Mouse (Mus musculus) limb, embryonic 10.5 days (tissue): Measurements from ENCODE around the gene Smoc2. TPM values are rescaled to one million over a fixed set of nuclear protein-coding genes. Genes with fewer than 3 reads are reported as not detected.
A peak's percentile ranks its signal among the peaks of the same experiment; 100 is the strongest.

ENCODE experiments used
- DNase-seq: peaks from one replicate; pipeline ENCODE4 v3.0.0-alpha.2; 2017; ENCODE audit warnings: low spot score
- H3K27ac ChIP-seq: fragments of 300-500 bp; sonication (generic); 2 replicates; pipeline ENCODE4 v1.5.1; 2016; ENCODE audit warnings: mild to moderate bottlenecking
- H3K27me3 ChIP-seq: fragments of 300-500 bp; sonication (generic); 2 replicates; pipeline ENCODE4 v1.6.1; 2016; ENCODE audit warnings: low read depth, mild to moderate bottlenecking; ENCODE audit not compliant: poor library complexity, severe bottlenecking
- H3K36me3 ChIP-seq: fragments of 300-500 bp; sonication (generic); 2 replicates; pipeline ENCODE4 v1.6.1; 2016; ENCODE audit warnings: mild to moderate bottlenecking, moderate library complexity
- H3K4me1 ChIP-seq: fragments of 300-500 bp; sonication (generic); 2 replicates; pipeline ENCODE4 v1.6.1; 2016
- H3K4me3 ChIP-seq: fragments of 300-500 bp; sonication (generic); 2 replicates; pipeline ENCODE4 v1.5.1; 2016; ENCODE audit warnings: mild to moderate bottlenecking, moderate library complexity
- H3K9me3 ChIP-seq: fragments of 300-500 bp; sonication (generic); replicated peaks from 2 replicates; pipeline ENCODE4 v1.6.1; 2016; ENCODE audit warnings: mild to moderate bottlenecking
- WGBS: fragments of 180-500 bp; shearing (Covaris S2); methylation state at CpG from one replicate; pipeline ENCODE4 v1.1.7; 2016; 5-methylcytosine and 5-hydroxymethylcytosine counted together
- polyA plus RNA-seq: library from polyadenylated mRNA; unstranded; fragments of >200 nt; fragmentation: Nextera tagmentation; extraction: Ambion mirVana; gene quantifications from 2 replicates; pipeline ENCODE4 v1.2.1, GENCODE M21; 2016

Smoc2 gene
- polyA plus RNA-seq, 1 experiment from 2014 or later, result 21.8 TPM

- H3K27ac ChIP-seq, result no peak overlapping the region
- DNase-seq, result no peak
- H3K9me3 ChIP-seq, result no peaks in the 10 kb centered on the region
- H3K4me3 ChIP-seq, result no peak overlapping the region
- 69% methylated on average over 5 of the region's 5 CpGs for WGBS
- no peaks in the 10 kb centered on the region for H3K36me3 ChIP-seq
- H3K27me3 ChIP-seq, result peaks cover 7% of the 10 kb centered on the region; the same call in 1 of the 2 replicates
- H3K4me1 ChIP-seq, result no peaks in the 10 kb centered on the region
Observed at GRCm38 (mm10) chr17:14293617-14294016, 14.3 kb downstream of the Smoc2 start.

DNA sequence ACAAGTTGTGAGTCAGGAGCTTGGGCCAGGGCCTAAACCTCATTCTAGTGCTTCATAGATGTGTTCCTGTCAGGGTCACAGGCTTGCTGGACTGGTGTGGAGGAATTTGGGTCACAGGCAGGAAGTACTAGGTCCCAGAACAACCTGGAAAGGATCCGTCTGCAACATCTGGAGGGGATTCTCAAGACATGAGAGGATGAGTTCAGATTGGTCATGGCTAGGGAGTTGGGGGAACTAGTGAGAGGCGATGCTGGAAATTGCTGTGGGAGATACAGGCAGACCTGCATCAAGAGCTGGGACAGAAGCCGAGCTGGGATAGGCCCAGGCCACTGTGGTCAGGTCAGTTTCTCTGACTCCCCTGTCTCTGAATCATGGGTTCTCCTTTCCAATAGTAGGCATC, 15.8 kb downstream of the Smoc2 start:
- H3K4me1 ChIP-seq, result no peaks in the 10 kb centered on the region
- no peak overlapping the region for H3K4me3 ChIP-seq
- no peaks in the 10 kb centered on the region for H3K9me3 ChIP-seq
- H3K36me3 ChIP-seq, result no peaks in the 10 kb centered on the region
- WGBS, result 95% methylated on average over 3 of the region's 3 CpGs
- DNase-seq, result no peak
- H3K27ac ChIP-seq, result no peak overlapping the region
- H3K27me3 ChIP-seq, result peaks cover under 1% of the 10 kb centered on the region; the same call in 1 of the 2 replicates

GRCm38 (mm10) chr17:14300361-14300760, 21.1 kb downstream of the Smoc2 start:
- Histone ChIP-seq H3K27me3 (no peaks in the 10 kb centered on the region), H3K4me3 (no peak overlapping the region), H3K9me3 (no peaks in the 10 kb centered on the region), H3K36me3 (no peaks in the 10 kb centered on the region), H3K4me1 (peaks cover 13% of the 10 kb centered on the region), H3K27ac (no peak overlapping the region)
- DNase-seq, result no peak
- WGBS, result 91% methylated on average over 5 of the region's 5 CpGs

GRCm38 (mm10) chr17:14301491-14302344, 22.4 kb downstream of the Smoc2 start:
- peaks cover 13% of the 10 kb centered on the region for H3K4me1 ChIP-seq
- H3K4me3 ChIP-seq, result no peak overlapping the region
- no peak for DNase-seq
- WGBS, result 45% methylated on average over 7 of the region's 7 CpGs
- no peaks in the 10 kb centered on the region for H3K9me3 ChIP-seq
- H3K27ac ChIP-seq, result no peak overlapping the region
- no peaks in the 10 kb centered on the region for H3K36me3 ChIP-seq
- no peaks in the 10 kb centered on the region for H3K27me3 ChIP-seq

GRCm38 (mm10) chr17:14302356-14302755, 23.1 kb downstream of the Smoc2 start:
- no peak for DNase-seq
- Histone ChIP-seq H3K4me3 (no peak overlapping the region), H3K27me3 (no peaks in the 10 kb centered on the region), H3K36me3 (no peaks in the 10 kb centered on the region), H3K4me1 (peaks cover 13% of the 10 kb centered on the region), H3K27ac (no peak overlapping the region), H3K9me3 (no peaks in the 10 kb centered on the region)
- WGBS, result 48% methylated on average over 6 of the region's 6 CpGs

DNA sequence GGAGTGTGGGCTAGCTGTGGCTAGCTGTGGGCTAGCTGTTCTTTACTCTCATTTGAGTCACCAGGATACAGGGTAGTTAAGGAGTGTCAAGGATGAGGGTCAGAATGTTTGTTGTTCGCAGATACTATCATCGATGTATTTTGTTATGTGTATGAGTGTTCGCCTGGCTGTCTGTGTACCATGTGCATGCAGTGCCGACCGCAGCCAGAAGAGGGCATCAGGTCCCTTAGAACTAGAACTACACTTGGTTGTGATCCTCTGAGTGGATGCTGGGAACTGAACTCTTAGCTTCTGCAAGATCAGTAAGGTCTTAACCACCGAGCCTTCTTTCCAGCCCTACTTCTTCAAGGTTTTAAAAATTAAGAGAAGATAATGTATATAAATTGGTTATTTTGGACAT, 24.4 kb downstream of the Smoc2 start:
- Histone ChIP-seq H3K36me3 (no peaks in the 10 kb centered on the region), H3K27ac (no peak overlapping the region), H3K4me1 (peaks cover 15% of the 10 kb centered on the region), H3K27me3 (no peaks in the 10 kb centered on the region), H3K9me3 (no peaks in the 10 kb centered on the region), H3K4me3 (no peak overlapping the region)
- DNase-seq, result no peak
- WGBS, result 96% methylated on average over 6 of the region's 6 CpGs

DNA sequence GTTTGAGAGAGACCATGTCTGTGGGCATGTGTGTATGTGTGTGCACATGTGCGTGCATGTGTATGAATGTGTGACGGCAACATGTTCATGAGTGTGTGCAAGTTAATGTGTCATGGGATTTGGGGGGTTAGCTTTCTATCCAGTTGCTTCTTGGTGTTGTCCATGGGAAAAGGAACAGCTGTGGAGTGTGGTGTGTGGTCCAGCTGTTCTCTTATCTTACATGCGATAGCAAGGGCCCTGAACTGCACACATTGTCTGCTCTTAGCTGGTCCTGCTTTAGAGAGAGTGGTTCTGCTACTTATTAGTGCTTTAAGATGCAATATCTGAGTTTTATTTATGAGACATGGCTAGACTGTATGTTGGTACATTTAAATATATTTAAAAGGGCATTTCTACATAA, 30.6 kb downstream of the Smoc2 start:
- Histone ChIP-seq H3K9me3 (no peaks in the 10 kb centered on the region), H3K4me3 (no peak overlapping the region), H3K4me1 (peaks cover 14% of the 10 kb centered on the region), H3K36me3 (no peaks in the 10 kb centered on the region), H3K27me3 (no peaks in the 10 kb centered on the region), H3K27ac (peak overlapping the region; percentile 54; the same call in 1 of the 2 replicates)
- DNase-seq, result no peak
- 94% methylated on average over 3 of the region's 3 CpGs for WGBS

DNA sequence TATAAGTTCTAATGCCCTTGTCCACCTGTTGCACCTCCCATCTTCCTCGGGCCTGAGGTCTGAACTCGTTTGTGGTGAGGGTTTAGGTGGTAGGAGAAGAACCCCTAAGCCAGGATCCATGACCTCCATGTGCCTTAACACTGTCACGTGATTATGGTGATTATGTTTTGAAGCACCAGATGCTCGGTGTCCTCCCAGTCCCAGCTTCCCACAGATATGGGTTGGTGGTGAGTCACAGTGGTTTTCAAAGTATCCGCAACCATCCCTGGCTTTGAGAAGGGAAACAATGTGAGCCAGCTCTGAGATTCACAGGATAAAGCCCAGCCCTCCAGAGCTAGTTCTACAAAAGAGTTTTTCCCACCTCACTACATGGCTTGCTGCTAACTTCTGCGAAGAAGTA, 33.1 kb downstream of the Smoc2 start:
- Histone ChIP-seq H3K9me3 (no peaks in the 10 kb centered on the region), H3K4me3 (no peak overlapping the region), H3K27ac (no peak overlapping the region), H3K27me3 (no peaks in the 10 kb centered on the region), H3K36me3 (no peaks in the 10 kb centered on the region), H3K4me1 (peaks cover 14% of the 10 kb centered on the region)
- no peak for DNase-seq
- WGBS, result 89% methylated on average over 6 of the region's 6 CpGs

- no peak overlapping the region for H3K4me3 ChIP-seq
Observed at GRCm38 (mm10) chr17:14314308-14314707, 35.0 kb downstream of the Smoc2 start.

DNA sequence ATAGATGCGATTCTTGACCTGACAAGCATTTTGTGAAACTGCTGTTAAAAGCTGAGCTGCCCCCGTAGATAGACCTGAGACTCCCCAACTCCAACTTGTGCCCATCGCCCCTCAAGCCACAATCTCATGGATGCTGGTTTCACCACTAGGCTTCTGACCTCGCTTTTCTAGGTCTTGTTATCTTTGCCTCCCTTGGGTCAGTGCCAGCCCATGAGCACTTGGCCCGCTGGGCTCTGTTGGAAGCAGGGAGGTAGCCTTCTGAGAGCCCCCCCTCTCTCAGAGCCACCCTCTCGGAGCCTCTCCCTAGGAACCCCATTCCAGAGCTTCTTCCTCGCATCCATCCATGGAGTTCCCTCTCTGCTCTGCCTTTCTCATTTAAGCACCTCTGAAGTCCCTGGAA, 37.2 kb downstream of the Smoc2 start:
- Histone ChIP-seq H3K4me1 (no peaks in the 10 kb centered on the region), H3K4me3 (no peak overlapping the region), H3K9me3 (no peaks in the 10 kb centered on the region), H3K36me3 (no peaks in the 10 kb centered on the region), H3K27me3 (no peaks in the 10 kb centered on the region), H3K27ac (no peak overlapping the region)
- WGBS, result 87% methylated on average over 7 of the region's 7 CpGs
- DNase-seq, result no peak

More at GRCm38 (mm10) chr17:14314308-14314707, 35.0 kb downstream of the Smoc2 start:
- Histone ChIP-seq H3K36me3 (no peaks in the 10 kb centered on the region), H3K27ac (no peak overlapping the region), H3K9me3 (no peaks in the 10 kb centered on the region), H3K27me3 (no peaks in the 10 kb centered on the region), H3K4me1 (peaks cover 6% of the 10 kb centered on the region)
- no peak for DNase-seq
- WGBS, result 96% methylated on average over 1 of the region's 1 CpGs

DNA sequence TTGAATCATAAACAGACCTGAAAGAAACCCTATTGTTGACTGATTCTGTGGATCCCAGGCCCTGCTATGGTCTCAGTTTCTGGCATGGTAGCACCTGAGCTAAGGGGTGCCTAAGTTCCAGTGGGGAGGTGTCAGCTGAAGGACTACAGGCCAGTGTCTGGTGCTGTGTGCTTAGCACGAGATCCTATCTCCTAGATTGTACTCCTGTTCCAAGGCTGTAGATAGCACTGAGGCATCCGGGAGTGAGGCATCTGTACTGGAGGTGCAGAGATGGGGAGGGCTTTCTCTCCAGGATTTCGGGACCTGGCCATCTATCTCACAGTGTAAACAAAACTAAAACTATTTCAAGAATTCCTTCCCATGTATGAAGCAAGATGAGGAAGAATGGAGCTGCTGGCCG, 38.1 kb downstream of the Smoc2 start:
- H3K36me3 ChIP-seq, result no peaks in the 10 kb centered on the region
- no peak overlapping the region for H3K27ac ChIP-seq
- H3K9me3 ChIP-seq, result no peaks in the 10 kb centered on the region
- no peaks in the 10 kb centered on the region for H3K4me1 ChIP-seq
- WGBS, result 62% methylated on average over 4 of the region's 4 CpGs
- no peak overlapping the region for H3K4me3 ChIP-seq
- no peak for DNase-seq
- H3K27me3 ChIP-seq, result no peaks in the 10 kb centered on the region

DNA sequence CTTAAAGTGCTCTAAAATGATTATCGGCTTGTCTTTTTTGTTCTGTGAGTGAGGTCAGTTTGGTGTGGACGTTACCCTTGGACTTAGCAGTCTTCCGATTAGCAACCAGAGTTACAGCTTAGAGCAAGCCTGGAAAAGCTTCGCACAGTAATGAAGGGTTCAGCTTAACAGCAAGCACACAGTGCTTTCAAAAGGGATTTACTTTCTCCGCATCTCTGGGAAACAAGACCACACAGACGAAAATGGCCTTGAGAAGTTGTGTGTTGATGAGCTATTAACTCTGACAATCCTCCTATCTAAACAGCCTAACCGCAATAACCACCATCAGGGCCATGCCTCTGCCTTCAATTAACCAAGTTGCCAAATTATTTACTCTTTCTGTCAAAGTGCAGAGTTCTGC, 46.9 kb downstream of the Smoc2 start:
- no peaks in the 10 kb centered on the region for H3K36me3 ChIP-seq
- H3K9me3 ChIP-seq, result no peaks in the 10 kb centered on the region
- WGBS, result 67% methylated on average over 7 of the region's 7 CpGs
- H3K27me3 ChIP-seq, result no peaks in the 10 kb centered on the region
- H3K27ac ChIP-seq, result no peak overlapping the region
- DNase-seq, result no peak
- no peaks in the 10 kb centered on the region for H3K4me1 ChIP-seq
- H3K4me3 ChIP-seq, result no peak overlapping the region

GRCm38 (mm10) chr17:14328037-14328436, 48.7 kb downstream of the Smoc2 start:
- Histone ChIP-seq H3K36me3 (no peaks in the 10 kb centered on the region), H3K4me3 (no peak overlapping the region), H3K27ac (no peak overlapping the region), H3K4me1 (no peaks in the 10 kb centered on the region), H3K9me3 (no peaks in the 10 kb centered on the region), H3K27me3 (no peaks in the 10 kb centered on the region)
- no peak for DNase-seq
- WGBS, result 80% methylated on average over 9 of the region's 9 CpGs
